Mouse (Mus musculus) G1E (cell line): ENCODE measurements at regions not wholly inside any gene's neighbourhood (a gene's known extent, or its start where the extent isn't known, plus 50 kb on each side); places are given as distances from the start of the nearest gene placed in this dataset.
A peak's percentile ranks its signal among the peaks of the same experiment; 100 is the strongest.

ENCODE experiments used
- CTCF ChIP-seq: IDR thresholded peaks from 2 replicates; pipeline ENCODE4 v1.5.1; 2012; ENCODE audit warnings: low read depth, low read length, inconsistent platforms, mixed read lengths
- GATA1 ChIP-seq: IDR thresholded peaks from 2 replicates; pipeline ENCODE4 v1.6.1; 2012; ENCODE audit warnings: borderline replicate concordance, low read length, inconsistent platforms, mixed read lengths
- POLR2AphosphoS5 ChIP-seq: IDR thresholded peaks from 2 replicates; pipeline ENCODE4 v1.6.1; 2012; ENCODE audit warnings: low read depth, low read length, inconsistent platforms; ENCODE audit not compliant: insufficient replicate concordance
- TAL1 ChIP-seq: conservative IDR thresholded peaks from 2 replicates; pipeline ENCODE4 v1.6.1; 2012; ENCODE audit warnings: low read depth, low read length, inconsistent platforms, mixed read lengths

GRCm38 (mm10) chr6:133960713-133961112 is 74.8 kb upstream of the Etv6 start:
- TF ChIP-seq CTCF (peak; percentile 45), GATA1 (no peak), POLR2AphosphoS5 (no peak), TAL1 (no peak)
